Mouse (Mus musculus): ENCODE results near the gene Snrnp35. TPM values are rescaled to one million over a fixed set of nuclear protein-coding genes. Genes with fewer than 3 reads are reported as not detected.
"Not testable (repeated sequence)": the region's sequence is repeated elsewhere in the genome, so short reads cannot be mapped to it uniquely, and the experiment has no call there.

Gene Snrnp35
- 10 to 100 TPM; 23.0 to 23.8 TPM for total RNA-seq (2021)
- long read RNA-seq, experiment 1, transcript Snrnp35-201 (2 exons, 1,115 nt), result major isoform, 7 of 64 reads
- long read RNA-seq, experiment 1, partial matches to known transcripts, result 0 of 64 reads
- long read RNA-seq, experiment 1, other reads (novel, unspliced or antisense), result 55 of 64 reads
- long read RNA-seq, experiment 2, transcript Snrnp35-202 (2 exons, 1,181 nt), result major isoform, 5 of 33 reads
- long read RNA-seq, experiment 2, partial matches to known transcripts, result 0 of 33 reads
- long read RNA-seq, experiment 2, other reads (novel, unspliced or antisense), result 25 of 33 reads

DNA sequence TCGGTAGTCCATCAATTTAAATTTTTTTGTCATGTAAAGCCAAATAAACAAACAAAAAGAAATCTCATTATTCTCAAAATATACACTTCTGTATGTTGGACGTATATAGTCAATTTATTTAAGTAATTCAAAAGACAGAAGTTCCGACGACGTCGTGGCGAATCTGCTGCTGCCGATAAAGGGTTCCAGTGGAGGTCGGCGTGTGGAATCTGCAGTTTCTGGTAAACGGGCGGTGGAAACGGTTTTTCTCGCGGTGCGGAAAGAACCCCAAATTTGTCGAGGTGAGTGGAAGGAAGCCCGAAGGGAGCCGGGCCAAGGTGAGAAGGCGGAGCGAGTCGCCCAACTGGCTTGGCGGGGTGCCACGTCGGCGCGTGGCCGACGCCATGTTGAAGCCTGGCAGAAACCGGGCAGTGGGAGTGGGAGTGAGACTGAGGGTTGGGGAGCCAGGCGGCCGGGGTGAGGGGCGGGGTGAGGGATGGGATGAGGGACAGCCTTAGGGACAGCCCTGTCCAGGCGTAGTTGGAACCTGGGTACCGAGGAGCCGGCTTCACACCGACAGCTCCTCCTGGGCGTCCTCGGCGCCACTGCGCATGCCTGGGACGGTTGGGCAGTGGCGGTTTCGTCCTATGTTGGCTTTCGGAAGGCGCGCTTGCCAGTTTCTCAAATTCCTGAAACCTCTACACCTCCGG lies at the start of gene Snrnp35:
Gene Snrnp35, plus strand, starts transcription at position 169 of the 689 bp plus-strand sequence.
- peak; percentile 91 for DNase-seq

DNA sequence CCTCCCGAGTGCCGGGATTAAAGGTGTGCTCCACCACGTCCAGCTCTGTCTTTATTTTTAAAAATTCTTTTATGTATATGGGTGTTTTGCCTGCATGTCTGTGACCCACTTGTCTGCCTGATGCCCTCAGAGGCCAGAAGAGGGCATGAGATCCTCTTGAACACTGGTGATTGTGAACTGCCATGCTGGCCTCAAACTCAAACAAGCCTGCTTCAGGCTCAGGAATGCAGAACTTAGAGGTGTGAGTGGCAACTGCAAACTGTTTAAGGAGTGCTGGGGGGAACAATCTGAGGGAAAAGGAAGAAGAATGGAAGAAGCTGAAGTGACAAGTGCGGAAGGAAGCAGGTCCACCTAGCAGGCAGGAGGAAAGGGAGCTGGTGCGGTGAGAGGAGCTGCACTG lies 44.7 kb upstream of the Snrnp35 start:
- no peak for DNase-seq

DNA sequence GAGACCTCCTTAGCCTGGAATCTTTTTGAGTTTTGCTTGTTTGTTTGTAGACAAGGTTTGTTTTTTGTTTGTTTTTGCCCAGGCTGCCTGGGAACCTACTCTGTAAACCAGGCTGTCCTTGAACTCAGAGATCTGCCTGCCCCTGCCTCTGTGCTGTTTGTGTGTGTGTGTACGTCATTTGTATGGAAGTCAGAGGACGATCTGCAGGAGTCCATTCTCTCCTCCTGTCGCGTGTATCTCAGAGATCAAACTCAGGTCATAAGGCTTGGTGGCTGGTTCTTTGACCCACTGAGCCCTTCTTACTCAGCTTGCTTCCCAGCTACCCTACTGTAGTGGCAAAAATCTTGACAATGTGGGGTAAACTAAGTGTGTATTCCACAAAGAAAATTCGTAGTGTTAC lies 44.2 kb upstream of the Snrnp35 start:
- DNase-seq, result no peak

DNA sequence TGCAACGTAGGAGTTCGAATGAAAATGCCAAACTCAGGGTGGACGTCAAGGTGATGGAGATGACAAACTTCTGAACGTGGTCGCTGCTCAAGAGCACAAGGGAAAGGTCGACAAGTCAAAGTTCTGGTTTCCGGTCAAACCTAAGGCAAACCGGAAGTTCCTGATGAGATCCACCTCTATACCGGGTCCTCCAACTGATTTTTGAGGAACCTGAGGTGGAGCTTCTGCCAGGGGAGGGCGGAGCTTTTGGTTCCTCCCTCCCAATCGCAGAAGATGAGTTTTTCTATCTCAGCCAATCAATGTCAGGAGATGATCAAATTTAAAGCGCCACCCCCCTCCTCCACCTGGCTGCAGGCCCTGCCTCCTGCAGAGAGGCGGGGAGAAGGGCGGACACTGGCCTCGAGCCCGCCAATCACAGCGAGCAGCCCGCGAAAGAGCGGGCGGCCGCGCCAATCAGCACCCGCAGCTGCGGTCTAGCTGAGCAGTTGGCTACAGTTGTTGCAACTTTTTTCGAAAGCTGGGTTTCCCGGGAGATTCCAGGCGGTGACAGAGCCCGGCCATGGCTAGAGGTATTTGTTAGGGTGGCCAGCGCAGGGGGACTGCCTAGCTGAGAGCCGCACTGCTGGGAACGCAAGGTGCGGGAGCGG lies 43.4 kb upstream of the Snrnp35 start, which contains the start of gene Kmt5a:
Gene Kmt5a, plus strand, starts transcription at position 484 of the 647 bp plus-strand sequence.
- peak; percentile 96 for DNase-seq

DNA sequence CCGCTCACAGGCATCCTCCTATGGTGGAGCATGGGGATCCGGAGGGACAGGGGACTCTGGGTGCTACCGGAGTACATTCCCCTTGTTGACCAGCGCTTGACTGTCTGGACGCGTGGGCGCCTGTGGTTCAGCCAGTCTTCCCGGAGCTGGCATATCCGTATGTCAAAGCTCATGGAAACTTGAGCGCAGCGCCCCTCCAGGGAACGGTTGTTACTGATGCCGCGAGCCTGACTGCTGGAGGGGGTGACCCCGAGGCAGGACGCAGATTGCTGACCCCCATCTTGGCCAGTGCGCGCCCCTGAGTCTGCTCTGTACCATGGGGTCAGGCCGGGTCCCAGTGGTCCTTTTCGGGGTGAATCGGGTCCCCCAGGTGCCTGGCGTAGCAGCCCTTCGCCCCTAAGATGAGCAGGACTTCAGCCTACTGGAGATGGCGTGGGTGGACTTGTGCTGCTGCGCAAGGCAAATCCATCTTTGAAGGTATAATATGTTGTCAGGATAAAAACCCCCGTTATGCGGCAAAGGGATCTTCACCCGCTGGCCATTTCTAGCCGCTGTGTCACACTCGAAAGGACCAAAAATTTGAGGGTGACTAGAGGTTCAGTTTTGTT lies 42.7 kb upstream of the Snrnp35 start:
- DNase-seq, result no peak

DNA sequence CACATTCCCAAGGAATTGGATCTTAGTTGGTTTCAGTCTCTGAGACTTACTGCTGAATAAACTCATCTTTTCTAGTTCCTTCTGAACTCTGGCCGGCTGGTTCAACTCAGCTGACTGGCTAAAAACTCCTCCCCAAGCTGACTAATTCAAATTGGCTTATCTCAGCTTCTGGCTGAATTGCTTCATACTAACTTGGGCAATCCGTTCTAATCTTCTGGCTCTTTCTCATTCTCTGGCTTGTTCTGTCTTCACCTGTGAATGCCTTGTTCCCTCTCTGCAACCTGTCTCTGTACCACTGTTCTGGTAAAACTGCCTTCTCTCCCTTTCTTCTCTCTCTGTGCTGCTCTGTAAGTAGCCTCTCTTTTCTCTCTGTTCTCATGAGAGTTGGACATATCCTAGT lies 40.3 kb upstream of the Snrnp35 start:
- no peak for DNase-seq

DNA sequence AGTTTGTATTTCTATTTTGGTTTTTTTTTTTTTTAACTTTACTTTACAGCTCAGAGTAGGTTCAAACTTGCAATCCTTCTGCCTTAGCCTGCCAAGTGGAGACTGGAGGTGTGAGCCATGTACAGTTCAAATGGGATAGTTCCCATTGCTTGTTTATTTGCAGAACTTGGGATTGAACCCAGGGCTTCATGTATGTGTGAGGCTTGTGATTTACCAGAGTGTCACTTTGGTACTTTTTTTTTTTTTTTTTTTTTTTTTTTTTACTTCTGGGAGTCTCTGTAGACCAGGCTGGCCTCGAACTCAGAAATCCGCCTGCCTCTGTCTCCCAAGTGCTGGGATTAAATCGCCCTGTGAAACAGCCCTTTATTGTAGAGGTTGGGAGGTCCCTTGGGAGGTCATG lies 38.7 kb upstream of the Snrnp35 start:
- DNase-seq, result no peak

DNA sequence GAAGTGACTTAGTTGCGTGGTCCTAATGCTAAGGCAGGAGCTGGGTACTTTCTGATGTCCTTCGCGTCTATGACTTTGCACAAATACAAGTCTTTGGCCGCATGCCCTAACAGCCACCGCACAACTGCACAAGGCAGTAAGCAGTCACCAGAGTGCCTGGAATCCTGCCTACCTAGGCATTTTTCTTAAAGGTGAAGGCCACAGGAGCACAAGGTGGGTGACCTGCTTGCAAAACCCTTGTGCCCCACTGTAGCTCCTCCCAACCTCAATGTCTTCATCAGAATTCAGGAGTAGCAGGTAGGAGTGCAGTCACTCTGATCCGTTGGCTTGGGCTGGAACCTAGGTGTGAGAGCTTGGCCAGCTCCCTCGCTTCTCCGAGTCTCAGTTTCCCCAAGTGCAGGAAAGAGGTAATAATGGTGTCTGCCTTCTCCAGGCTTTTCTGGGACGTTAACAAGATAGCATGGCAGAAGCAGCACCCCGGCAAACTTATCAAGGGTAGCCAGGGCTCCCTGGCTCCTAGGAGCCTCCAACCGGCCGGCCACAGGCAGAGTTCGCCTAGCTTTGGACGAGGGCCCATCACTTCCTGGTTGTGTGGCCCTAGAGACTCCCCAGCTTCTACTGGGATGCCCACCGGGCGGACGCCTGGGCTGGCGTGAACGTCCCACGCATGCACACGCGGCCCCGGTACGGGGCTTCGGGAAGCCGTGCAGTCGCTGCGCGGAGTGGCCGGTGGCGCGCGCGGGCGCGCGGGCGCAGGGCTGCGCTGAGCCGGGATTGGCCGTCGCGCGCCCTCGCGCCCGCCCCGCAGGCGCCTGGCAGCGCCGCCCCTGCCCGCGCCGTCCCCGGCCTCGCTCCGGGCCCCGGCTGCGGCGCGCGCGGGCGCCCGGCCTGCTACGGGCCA lies 38.0 kb upstream of the Snrnp35 start:
- peak; percentile 80 for DNase-seq

DNA sequence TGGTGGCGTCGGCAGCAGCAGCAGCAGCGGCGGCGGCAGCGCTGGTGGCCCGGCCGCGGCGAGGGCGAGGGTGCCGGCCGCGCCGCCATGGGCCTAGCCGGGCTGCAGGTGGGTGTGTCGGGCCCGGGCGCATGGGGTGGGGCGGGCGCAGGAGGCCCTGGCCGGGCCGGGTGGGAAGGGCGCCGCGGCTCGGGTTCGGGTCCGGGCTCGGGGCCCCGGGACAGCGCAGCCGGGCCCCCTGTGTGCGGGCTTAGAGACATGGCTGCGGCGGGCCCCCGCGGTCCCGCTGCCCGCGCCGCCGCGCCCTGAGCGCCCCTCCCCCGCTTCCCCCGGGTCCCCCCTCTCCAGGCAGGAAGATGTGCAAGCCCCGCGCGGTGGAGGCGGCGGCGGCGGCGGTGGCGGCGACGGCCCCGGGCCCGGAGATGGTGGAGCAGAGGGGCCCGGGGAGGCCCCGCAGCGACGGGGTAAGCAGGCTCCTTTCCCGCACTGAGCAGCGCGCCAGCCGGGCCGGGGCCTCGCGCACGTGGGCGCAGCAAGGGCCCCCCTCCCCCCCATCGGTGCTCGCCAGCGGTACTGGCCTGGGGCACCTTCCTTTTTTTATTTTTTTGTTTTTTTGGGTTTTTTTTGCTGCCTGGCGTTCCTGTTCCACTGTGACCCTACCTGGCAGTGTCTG lies 37.2 kb upstream of the Snrnp35 start:
- DNase-seq, result peak; percentile 57

DNA sequence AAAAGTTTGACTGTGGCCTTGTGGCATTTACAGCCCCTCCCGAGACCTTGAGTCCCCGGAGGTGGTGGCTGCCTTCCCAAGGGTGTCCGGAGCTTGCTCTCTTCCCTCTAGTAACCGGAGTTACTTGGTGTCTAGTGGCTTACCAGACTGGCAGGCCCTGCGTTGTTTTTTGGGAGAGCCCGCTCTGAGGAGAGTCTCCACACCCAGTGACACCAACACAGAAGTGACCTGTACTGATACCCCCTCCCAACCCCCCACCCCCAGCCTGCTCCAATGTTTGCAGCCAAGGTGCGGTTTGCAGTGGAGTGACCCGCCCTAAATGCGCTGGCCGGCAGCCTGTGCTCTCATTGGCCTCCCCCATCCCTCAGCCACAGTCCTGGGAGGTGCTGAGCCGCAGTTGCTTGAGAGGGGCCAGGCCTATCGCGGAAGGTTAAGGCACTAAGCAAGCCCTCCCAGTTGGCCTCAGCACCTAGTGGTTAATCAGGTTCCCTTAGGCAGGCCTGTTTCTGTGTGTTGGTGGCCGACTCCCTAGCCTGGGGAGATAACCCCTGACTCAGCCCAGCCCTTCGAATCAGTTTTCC lies 36.5 kb upstream of the Snrnp35 start:
- DNase-seq, result peak; percentile 78

DNA sequence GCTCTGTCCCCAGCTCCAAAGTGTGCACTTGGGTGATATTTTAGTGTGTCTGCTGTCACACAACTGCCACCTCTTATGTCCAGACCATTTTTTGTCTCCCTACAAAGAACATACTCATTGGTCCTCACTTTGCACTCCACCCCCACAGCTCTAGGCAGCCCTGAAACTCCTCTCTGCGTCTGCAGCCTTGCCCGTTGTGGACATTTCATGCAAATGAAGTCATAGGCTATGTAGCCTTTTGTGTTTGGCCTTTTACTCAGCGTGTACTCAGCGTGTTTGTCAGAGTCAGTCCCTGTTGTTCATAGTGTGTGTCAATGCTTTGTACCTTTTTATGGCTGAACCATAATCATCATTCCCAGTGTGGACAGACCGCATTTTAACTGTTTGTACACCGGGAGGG lies 33.4 kb upstream of the Snrnp35 start:
- DNase-seq, result no peak

DNA sequence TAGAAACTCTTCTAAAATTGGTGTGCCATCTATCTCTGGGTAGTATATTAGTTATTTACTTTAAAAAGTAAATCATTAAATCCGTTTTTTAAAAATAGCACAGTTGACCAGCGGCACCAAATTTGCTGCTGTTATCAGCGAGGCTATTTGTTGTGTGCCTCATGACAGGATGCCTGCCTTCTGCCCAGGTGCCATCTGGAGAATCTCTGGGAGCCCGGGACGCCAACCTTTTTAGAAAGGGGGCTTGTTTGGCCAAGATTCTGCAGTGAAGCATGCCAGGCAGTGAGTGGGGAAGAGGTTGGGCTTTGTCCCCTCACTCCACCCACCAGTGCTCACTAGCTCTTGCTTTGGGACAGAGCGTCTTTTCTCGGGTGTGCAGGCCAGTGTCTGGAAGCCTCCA lies 32.9 kb upstream of the Snrnp35 start:
- DNase-seq, result no peak

DNA sequence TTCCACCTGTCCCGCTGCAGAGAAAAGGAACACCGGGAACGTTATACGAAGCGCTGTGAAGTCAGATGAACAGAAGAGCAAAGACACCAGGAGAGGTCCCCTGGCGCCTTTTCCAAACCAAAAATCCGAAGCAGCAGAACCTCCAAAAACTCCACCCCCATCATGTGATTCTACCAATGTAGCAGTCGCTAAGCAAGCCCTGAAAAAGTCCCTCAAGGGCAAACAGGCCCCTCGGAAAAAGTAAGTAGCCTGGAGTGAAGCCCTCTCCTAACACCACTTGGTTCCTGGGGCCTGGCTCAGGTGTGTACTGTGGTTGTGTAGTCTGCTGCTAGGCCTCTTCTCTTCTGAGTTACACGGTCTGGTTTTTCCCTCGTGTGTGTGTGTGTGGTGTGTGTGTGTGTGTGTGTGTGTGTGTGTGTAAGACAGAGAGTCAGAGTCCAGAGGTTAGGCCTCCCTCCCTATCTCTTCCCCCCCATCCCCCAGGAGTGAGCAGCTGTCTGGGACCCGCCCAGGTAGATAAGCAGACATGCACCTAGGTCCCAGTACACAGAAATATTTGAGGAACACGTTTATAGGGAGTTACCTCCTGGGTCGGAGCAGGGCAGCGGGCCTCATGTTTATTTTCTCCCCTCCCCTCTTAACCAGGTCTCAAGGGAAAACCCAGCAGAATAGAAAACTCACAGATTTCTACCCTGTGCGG lies 32.1 kb upstream of the Snrnp35 start:
- no peak for DNase-seq

DNA sequence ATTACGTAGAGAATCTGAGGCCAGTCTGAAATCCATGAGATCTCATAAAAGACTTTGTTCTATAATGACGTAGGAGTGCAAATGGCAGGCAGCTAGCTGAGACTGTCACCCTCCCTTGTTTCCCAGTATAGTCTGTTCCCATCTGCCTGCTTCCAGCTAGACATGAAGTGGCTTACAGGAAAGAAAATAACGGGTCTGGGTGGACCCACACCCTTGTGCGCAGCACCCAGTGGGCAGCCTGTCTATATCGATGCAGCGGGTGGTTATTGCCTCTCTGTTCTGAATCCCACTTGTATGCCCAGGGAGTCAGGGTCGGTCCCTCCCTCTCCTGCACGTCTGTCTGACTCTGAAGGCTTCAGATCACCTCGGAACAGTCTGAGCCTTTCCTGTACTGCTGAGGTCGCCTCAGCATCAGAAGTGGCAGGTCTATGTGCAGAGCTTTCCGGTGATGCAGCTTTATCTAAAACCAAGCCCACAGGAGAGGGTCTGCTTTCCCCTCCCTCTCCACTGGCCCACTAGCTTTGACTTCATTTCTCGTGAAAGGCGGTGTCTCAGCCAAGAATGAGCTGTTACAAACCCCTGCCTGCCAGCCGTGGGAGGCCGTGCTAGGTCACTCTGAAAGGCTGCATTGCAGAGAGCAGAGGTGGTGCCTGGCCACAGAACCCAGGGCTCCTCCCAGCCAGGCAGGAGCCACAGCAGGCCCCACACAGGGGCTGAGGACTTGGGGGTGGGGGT lies 30.3 kb upstream of the Snrnp35 start:
- DNase-seq, result no peak

DNA sequence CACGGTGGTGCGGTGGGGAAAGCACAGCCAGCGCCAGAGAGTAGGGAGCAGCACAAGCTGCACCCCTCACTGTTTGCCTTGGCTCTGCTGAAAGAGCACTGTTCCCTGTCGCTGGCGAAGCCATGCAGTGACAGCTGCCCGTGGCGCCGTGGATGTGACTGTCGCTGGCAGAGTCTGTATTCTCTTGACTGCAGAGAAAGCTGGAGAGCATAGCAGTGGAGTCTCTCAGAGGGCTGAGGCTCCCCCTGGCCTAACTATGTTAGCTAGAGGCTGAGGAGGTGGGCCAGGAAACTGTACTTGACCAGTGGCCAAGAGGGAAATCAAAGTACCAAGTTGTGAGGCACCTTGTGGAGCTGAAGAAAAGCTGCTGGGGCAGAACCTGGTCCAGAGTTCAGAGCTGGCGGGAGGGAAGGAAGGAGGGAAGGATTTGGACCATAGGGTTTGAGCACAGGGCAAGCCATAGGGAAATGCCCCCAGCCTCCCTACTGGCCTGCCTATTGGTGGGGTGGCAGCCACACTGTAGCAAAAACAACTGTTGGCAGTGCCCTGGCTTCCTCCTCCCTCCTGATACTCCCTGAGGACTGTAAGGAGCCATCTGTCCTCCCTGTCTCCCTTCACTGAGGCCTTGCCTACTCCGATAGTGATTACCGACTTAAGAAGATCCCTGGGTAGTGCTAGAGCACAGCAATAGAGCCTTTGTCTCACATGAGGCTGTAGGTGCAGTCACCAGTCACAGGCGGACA lies 29.4 kb upstream of the Snrnp35 start:
- no peak for DNase-seq

DNA sequence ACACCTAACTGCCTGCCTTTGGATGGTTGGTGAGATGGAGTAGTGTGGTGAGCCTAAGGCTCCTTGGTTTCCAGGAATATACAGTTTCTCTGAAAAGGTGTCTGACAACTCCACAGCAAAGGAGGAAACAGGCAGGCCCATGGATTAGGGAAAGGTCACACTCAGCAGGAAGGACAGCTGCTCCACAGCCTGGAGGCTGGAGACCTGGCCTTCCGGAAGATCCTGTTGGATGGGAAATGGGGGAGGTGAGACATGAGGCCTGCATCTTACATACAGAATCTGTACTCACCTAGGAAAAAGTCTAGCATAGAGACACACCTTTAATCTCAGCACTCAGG lies 28.9 kb upstream of the Snrnp35 start:
- no peak for DNase-seq

DNA sequence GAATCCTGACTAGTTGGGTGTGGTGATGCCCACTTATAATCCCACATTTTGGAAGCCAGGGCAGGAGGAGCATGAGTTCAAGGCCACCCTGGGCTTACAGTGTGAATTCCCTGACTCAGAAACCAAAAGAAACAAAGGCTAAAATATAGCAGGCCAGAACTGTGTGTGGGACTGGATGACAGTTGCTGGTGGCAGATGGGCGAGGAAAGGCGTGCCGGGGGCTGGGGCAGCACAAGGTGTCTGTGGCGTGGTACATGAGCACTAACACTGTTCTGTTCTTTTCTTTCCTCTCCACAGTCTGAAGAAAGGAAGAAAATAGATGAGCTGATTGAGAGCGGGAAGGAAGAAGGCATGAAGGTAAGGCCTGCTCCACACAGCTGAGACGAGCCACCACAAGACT lies 26.2 kb upstream of the Snrnp35 start:
- no peak for DNase-seq

DNA sequence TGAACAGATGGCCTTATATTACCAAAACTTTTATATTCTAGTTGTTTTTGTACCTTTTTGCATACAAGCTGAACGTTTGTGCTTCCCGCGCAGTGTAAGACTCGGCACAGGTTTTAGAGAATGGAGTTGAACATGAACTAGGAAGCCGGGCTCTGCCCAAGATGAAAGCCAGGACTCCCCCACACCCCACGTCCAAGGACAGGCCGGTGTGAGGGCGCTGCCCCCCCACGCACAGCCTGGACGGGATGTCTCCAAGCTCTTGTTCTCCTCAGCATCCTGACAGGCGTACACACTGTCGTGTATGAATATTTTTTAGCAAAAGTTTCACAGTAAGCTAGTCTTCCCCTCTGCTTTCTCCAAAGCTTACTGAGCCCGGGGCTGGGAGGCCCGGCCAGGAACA lies 22.0 kb upstream of the Snrnp35 start:
- not testable (repeated sequence) for DNase-seq

All from gastrocnemius, postnatal 25 days (tissue).